Mouse (Mus musculus): ENCODE measurements around the gene Slf1. TPM values are rescaled to one million over a fixed set of nuclear protein-coding genes. Genes with fewer than 3 reads are reported as not detected.

Slf1 gene
- total and polyA plus RNA-seq, 2 experiments from 2014 or later, result 25.2 to 31.1 TPM

DNA sequence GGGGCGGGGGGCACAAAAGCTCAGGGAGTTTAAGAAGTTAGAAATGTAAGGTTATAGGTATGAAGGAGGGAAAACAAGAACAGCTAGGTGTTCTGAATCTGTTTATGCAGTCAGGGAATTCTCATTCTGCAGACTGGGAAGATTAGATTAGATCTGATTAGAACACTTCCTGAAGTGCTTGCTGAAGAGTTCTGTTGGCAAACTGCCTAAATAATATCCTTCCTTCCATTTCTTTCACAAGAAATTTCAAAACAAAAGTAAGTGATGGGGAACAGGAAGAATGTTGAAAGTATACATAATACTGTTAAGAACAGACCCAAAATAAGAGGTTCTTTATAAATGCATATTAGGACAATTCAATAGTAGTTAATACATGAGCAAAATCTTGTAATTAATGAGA lies 72.1 kb downstream of the Slf1 start:
- Histone ChIP-seq H3K36me3 (ENCODE audit: insufficient read depth, low read length) (no peaks in the 10 kb centered on the region), H3K9me3 (ENCODE audit: low read length) (no peaks in the 10 kb centered on the region), H3K4me3 (ENCODE audit: low read depth, low read length) (no peak overlapping the region), H3K27me3 (ENCODE audit: insufficient read depth, low read length) (no peaks in the 10 kb centered on the region), H3K4me2 (ENCODE audit: low read depth, low read length, poor library complexity, severe bottlenecking) (no peak overlapping the region), H3K27ac (ENCODE audit: low read depth, low read length) (no peak overlapping the region), H3K4me1 (ENCODE audit: insufficient read depth, low read length) (no peaks in the 10 kb centered on the region), H3K9ac (replicated peaks; ENCODE audit: low read length, poor library complexity, severe bottlenecking) (no peak overlapping the region)
- ATAC-seq (ENCODE audit: low FRiP score), result no peak
- WGBS, result 90% methylated on average over 1 of the region's 1 CpGs
- TF ChIP-seq CTCF (IDR thresholded peaks at IDR 0.05), result no peak
- no peak for DNase-seq (ENCODE audit: low spot score)

DNA sequence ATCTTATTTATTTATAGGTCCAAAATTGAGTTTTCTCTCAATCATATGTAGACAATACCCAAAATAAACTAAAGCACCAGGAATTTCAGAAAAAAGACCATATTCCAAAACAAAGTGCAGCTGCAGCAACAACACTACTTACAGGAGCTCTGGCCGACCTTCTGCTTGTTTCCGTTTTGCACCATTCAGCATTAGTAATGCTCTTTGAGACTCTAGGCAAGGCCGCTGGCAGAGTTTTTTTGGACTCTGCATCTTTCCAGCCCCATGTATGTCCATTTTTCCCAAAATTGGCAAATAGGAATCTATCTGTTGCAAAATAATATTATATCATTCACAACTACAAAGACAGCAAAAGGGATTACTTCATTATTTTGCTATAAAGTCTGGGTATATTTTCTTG lies 85.5 kb downstream of the Slf1 start:
- TF ChIP-seq CTCF (IDR thresholded peaks at IDR 0.05), result no peak
- ATAC-seq (ENCODE audit: low FRiP score), result no peak
- H3K4me1 ChIP-seq (ENCODE audit: insufficient read depth, low read length), result no peaks in the 10 kb centered on the region
- no peak overlapping the region for H3K4me3 ChIP-seq (ENCODE audit: low read depth, low read length)
- H3K27ac ChIP-seq (ENCODE audit: low read depth, low read length), result no peak overlapping the region
- H3K4me2 ChIP-seq (ENCODE audit: low read depth, low read length, poor library complexity, severe bottlenecking), result no peak overlapping the region
- H3K9me3 ChIP-seq (ENCODE audit: low read length), result no peaks in the 10 kb centered on the region
- no peaks in the 10 kb centered on the region for H3K27me3 ChIP-seq (ENCODE audit: insufficient read depth, low read length)
- no peak overlapping the region for H3K9ac ChIP-seq (replicated peaks; ENCODE audit: low read length, poor library complexity, severe bottlenecking)
- 73% methylated on average over 3 of the region's 3 CpGs for WGBS
- H3K36me3 ChIP-seq (ENCODE audit: insufficient read depth, low read length), result no peaks in the 10 kb centered on the region
- DNase-seq (ENCODE audit: low spot score), result no peak

GRCm38 (mm10) chr13:77048461-77048860 lies 86.8 kb downstream of the Slf1 start:
- H3K4me2 ChIP-seq (ENCODE audit: low read depth, low read length, poor library complexity, severe bottlenecking), result no peak overlapping the region
- 68% methylated on average over 1 of the region's 1 CpGs for WGBS
- peak; percentile 30 for DNase-seq (ENCODE audit: low spot score)
- no peaks in the 10 kb centered on the region for H3K9me3 ChIP-seq (ENCODE audit: low read length)
- H3K36me3 ChIP-seq (ENCODE audit: insufficient read depth, low read length), result no peaks in the 10 kb centered on the region
- H3K9ac ChIP-seq (replicated peaks; ENCODE audit: low read length, poor library complexity, severe bottlenecking), result no peak overlapping the region
- no peak for ATAC-seq (ENCODE audit: low FRiP score)
- no peak overlapping the region for H3K27ac ChIP-seq (ENCODE audit: low read depth, low read length)
- no peak overlapping the region for H3K4me3 ChIP-seq (ENCODE audit: low read depth, low read length)
- no peaks in the 10 kb centered on the region for H3K4me1 ChIP-seq (ENCODE audit: insufficient read depth, low read length)
- no peaks in the 10 kb centered on the region for H3K27me3 ChIP-seq (ENCODE audit: insufficient read depth, low read length)
- no peak for TF ChIP-seq CTCF (IDR thresholded peaks at IDR 0.05)

DNA sequence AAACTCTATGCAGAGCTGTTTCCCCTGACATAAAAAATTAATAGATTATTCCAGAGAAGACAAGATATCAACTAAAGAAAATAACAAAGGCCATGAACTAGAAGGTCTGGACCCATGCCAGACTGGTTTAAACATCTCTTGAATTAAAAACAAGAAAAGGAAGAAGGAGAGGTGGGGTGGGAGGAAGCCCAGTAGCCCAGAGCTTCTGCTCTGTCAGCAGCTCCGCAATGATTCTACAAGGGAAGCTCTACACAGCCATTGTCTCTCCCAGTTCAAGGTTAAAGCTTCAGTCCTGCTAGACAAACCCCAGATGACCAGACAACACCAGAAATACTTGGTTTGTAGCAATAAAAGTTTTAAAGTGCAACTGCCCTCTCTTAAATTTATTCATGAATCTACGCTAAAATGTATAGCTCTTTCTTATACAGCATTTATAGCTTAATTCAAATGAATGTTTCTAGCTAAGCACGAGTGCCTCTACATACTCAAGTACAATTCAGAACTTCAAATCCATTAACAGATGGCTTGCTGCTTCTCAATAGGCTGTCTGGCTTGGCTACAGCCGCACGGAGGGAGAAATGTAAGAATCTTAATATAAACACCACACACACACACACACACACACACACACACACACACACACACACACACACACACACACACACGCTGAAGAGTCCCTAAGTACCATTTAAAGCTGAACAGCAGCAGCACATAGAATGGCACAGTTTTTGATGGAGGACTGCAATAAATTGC lies 87.9 kb downstream of the Slf1 start:
- no peaks in the 10 kb centered on the region for H3K9me3 ChIP-seq (ENCODE audit: low read length)
- WGBS, result 56% methylated on average over 6 of the region's 6 CpGs
- TF ChIP-seq CTCF (IDR thresholded peaks at IDR 0.05), result no peak
- no peak overlapping the region for H3K27ac ChIP-seq (ENCODE audit: low read depth, low read length)
- no peak for ATAC-seq (ENCODE audit: low FRiP score)
- no peaks in the 10 kb centered on the region for H3K27me3 ChIP-seq (ENCODE audit: insufficient read depth, low read length)
- H3K4me3 ChIP-seq (ENCODE audit: low read depth, low read length), result no peak overlapping the region
- no peak overlapping the region for H3K9ac ChIP-seq (replicated peaks; ENCODE audit: low read length, poor library complexity, severe bottlenecking)
- H3K4me2 ChIP-seq (ENCODE audit: low read depth, low read length, poor library complexity, severe bottlenecking), result no peak overlapping the region
- H3K36me3 ChIP-seq (ENCODE audit: insufficient read depth, low read length), result no peaks in the 10 kb centered on the region
- peak; percentile 58 for DNase-seq (ENCODE audit: low spot score)
- no peaks in the 10 kb centered on the region for H3K4me1 ChIP-seq (ENCODE audit: insufficient read depth, low read length)

DNA sequence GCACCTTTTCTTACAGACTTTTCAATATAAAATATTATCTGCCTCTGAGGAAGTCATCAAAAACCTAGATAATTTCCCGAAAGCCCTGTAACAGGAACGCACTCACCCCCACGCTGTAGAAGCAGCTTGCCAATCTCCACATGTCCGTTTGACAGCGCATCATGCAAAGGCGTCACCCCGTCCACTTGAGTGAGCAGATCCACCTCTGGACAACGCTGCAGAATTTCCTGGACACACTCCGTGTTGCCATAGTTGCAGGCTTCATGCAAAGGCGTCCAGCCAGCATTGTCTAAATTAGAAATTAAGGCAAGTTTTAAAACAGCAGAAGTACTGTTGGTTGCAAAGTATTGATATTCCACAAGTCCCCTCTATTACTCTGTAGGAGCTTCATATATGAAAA lies 88.9 kb downstream of the Slf1 start:
- Histone ChIP-seq H3K4me3 (ENCODE audit: low read depth, low read length) (no peak overlapping the region), H3K4me1 (ENCODE audit: insufficient read depth, low read length) (no peaks in the 10 kb centered on the region), H3K9ac (replicated peaks; ENCODE audit: low read length, poor library complexity, severe bottlenecking) (no peak overlapping the region), H3K27ac (ENCODE audit: low read depth, low read length) (no peak overlapping the region), H3K4me2 (ENCODE audit: low read depth, low read length, poor library complexity, severe bottlenecking) (peak overlapping the region; percentile 19; the same call in 1 of the 2 replicates), H3K9me3 (ENCODE audit: low read length) (no peaks in the 10 kb centered on the region), H3K36me3 (ENCODE audit: insufficient read depth, low read length) (no peaks in the 10 kb centered on the region), H3K27me3 (ENCODE audit: insufficient read depth, low read length) (no peaks in the 10 kb centered on the region)
- 53% methylated on average over 10 of the region's 10 CpGs for WGBS
- DNase-seq (ENCODE audit: low spot score) (peak; percentile 57), ATAC-seq (ENCODE audit: low FRiP score) (peak; percentile 52; the same call in 1 of the 2 replicates)
- no peak for TF ChIP-seq CTCF (IDR thresholded peaks at IDR 0.05)

DNA sequence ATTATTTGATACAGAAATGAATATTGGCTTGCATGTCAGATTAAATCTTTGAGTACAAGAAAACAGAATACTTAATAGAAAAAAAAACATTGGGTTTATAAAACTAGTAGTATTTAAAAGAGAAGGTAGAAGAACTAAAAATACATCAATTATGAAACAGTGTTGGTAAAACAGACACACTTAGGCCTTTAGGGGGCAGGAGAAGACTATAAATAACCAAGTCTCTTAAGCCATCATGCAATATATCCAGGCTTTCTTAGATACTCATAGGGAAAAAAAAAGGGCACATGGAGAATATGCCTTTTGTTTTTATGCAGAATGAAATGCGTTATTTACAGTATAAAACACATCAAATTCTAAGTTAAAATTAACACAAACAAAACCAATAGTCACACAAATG lies 89.9 kb downstream of the Slf1 start:
- ATAC-seq (ENCODE audit: low FRiP score) (peak; percentile 65; the same call in 1 of the 2 replicates), DNase-seq (ENCODE audit: low spot score) (peak; percentile 79)
- H3K36me3 ChIP-seq (ENCODE audit: insufficient read depth, low read length), result no peaks in the 10 kb centered on the region
- no peaks in the 10 kb centered on the region for H3K27me3 ChIP-seq (ENCODE audit: insufficient read depth, low read length)
- no peaks in the 10 kb centered on the region for H3K9me3 ChIP-seq (ENCODE audit: low read length)
- H3K4me1 ChIP-seq (ENCODE audit: insufficient read depth, low read length), result no peaks in the 10 kb centered on the region
- WGBS, result 65% methylated on average over 1 of the region's 1 CpGs
- H3K9ac ChIP-seq (replicated peaks; ENCODE audit: low read length, poor library complexity, severe bottlenecking), result no peak overlapping the region
- H3K4me2 ChIP-seq (ENCODE audit: low read depth, low read length, poor library complexity, severe bottlenecking), result no peak overlapping the region
- no peak overlapping the region for H3K27ac ChIP-seq (ENCODE audit: low read depth, low read length)
- peak; percentile 73 for TF ChIP-seq CTCF (IDR thresholded peaks at IDR 0.05)
- no peak overlapping the region for H3K4me3 ChIP-seq (ENCODE audit: low read depth, low read length)

Measured in midbrain, postnatal 0 days (tissue).